Mouse (Mus musculus): ENCODE measurements around the gene Cdh12.

The Cdh12 gene

GRCm38 (mm10) chr15:20696229-20696628 lies 247.2 kb downstream of the Cdh12 start:
- DNase-seq (ENCODE audit: low read depth, low spot score) = no peak

GRCm38 (mm10) chr15:20711859-20712258 lies 262.8 kb downstream of the Cdh12 start:
- peak; percentile 18 for DNase-seq (ENCODE audit: low read depth, low spot score)

- DNase-seq (ENCODE audit: low read depth, low spot score) = no peak
Measured at GRCm38 (mm10) chr15:20772289-20772688, 323.2 kb downstream of the Cdh12 start.

- DNase-seq (ENCODE audit: low read depth, low spot score) = no peak
Measured at GRCm38 (mm10) chr15:20773423-20773822, 324.4 kb downstream of the Cdh12 start.

- DNase-seq (ENCODE audit: low read depth, low spot score) = no peak
Measured at GRCm38 (mm10) chr15:20796999-20797398, 347.9 kb downstream of the Cdh12 start.

GRCm38 (mm10) chr15:20798541-20798940 lies 349.5 kb downstream of the Cdh12 start:
- DNase-seq (ENCODE audit: low read depth, low spot score) = no peak

- DNase-seq (ENCODE audit: low read depth, low spot score) = no peak
Measured at GRCm38 (mm10) chr15:20835887-20836286, 386.8 kb downstream of the Cdh12 start.

GRCm38 (mm10) chr15:20836991-20837390 lies 387.9 kb downstream of the Cdh12 start:
- no peak for DNase-seq (ENCODE audit: low read depth, low spot score)

- peak; percentile 39 for DNase-seq (ENCODE audit: low read depth, low spot score)
Measured at GRCm38 (mm10) chr15:20841479-20841878, 392.4 kb downstream of the Cdh12 start.

GRCm38 (mm10) chr15:20863076-20863475 lies 414.0 kb downstream of the Cdh12 start:
- DNase-seq (ENCODE audit: low read depth, low spot score) = no peak

- DNase-seq (ENCODE audit: low read depth, low spot score) = peak; percentile 43
Measured at GRCm38 (mm10) chr15:20872518-20872917, 423.5 kb downstream of the Cdh12 start.

- no peak for DNase-seq (ENCODE audit: low read depth, low spot score)
Measured at GRCm38 (mm10) chr15:20876993-20877392, 427.9 kb downstream of the Cdh12 start.

- DNase-seq (ENCODE audit: low read depth, low spot score) = peak; percentile 55
Measured at GRCm38 (mm10) chr15:20893471-20893870, 444.4 kb downstream of the Cdh12 start.

GRCm38 (mm10) chr15:20902568-20902967 lies 453.5 kb downstream of the Cdh12 start:
- DNase-seq (ENCODE audit: low read depth, low spot score) = no peak

GRCm38 (mm10) chr15:20928221-20928620 lies 479.2 kb downstream of the Cdh12 start:
- no peak for DNase-seq (ENCODE audit: low read depth, low spot score)

- DNase-seq (ENCODE audit: low read depth, low spot score) = no peak
Measured at GRCm38 (mm10) chr15:20944000-20944399, 494.9 kb downstream of the Cdh12 start.

GRCm38 (mm10) chr15:20967463-20967862 lies 518.4 kb downstream of the Cdh12 start:
- no peak for DNase-seq (ENCODE audit: low read depth, low spot score)

GRCm38 (mm10) chr15:20971041-20971440 lies 522.0 kb downstream of the Cdh12 start:
- DNase-seq (ENCODE audit: low read depth, low spot score) = peak; percentile 23

- no peak for DNase-seq (ENCODE audit: low read depth, low spot score)
Measured at GRCm38 (mm10) chr15:21000541-21000940, 551.5 kb downstream of the Cdh12 start.

- no peak for DNase-seq (ENCODE audit: low read depth, low spot score)
Measured at GRCm38 (mm10) chr15:21007931-21008330, 558.9 kb downstream of the Cdh12 start.

- no peak for DNase-seq (ENCODE audit: low read depth, low spot score)
Measured at GRCm38 (mm10) chr15:21008487-21008886, 559.4 kb downstream of the Cdh12 start.

GRCm38 (mm10) chr15:21008969-21009368 lies 559.9 kb downstream of the Cdh12 start:
- DNase-seq (ENCODE audit: low read depth, low spot score) = no peak

- DNase-seq (ENCODE audit: low read depth, low spot score) = no peak
Measured at GRCm38 (mm10) chr15:21063683-21064082, 614.6 kb downstream of the Cdh12 start.

- no peak for DNase-seq (ENCODE audit: low read depth, low spot score)
Measured at GRCm38 (mm10) chr15:21069264-21069663, 620.2 kb downstream of the Cdh12 start.

Data from telencephalon, adult 2 months (tissue).